Mouse (Mus musculus): ENCODE measurements around the gene Pigv.
"Not testable (repeated sequence)": the region's sequence is repeated elsewhere in the genome, so short reads cannot be mapped to it uniquely, and the experiment has no call there.

Gene Pigv

GRCm38 (mm10) chr4:133671184-133671880 lies 1.1 kb downstream of the Pigv start:
- DNase-seq = peak; percentile 88

DNA sequence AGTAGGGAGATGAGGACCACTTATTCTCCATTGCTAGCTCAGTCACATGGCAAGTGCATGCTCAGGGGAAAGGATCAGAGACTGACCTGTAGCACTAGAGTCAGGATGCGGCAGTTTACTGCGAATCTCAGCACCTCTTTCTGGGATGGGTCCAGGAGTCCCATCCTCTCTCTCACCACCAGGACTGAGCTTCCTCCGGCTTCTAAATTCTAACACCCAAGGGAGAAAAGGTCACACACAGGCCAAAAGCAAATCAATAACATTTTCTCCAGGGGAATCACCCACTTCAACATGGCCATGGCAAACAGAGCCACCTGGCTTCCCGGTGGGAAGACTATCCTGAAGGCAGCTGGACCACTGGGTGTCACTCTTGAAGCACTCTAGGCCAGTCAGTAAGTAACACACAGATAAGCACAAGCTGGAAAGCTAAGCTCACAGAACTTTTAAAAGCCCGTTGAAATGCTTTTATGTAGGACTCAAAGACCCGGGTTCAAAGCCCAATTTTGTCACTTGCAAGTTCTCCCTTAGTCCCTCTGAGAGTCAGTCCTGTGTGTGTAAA lies 2.7 kb downstream of the Pigv start:
- no peak for DNase-seq

- no peak for DNase-seq
Measured at GRCm38 (mm10) chr4:133668537-133668936, 3.9 kb downstream of the Pigv start.

- no peak for DNase-seq
Measured at GRCm38 (mm10) chr4:133666199-133666598, 6.2 kb downstream of the Pigv start.

- DNase-seq = no peak
Measured at GRCm38 (mm10) chr4:133665118-133665517, 7.3 kb downstream of the Pigv start.

DNA sequence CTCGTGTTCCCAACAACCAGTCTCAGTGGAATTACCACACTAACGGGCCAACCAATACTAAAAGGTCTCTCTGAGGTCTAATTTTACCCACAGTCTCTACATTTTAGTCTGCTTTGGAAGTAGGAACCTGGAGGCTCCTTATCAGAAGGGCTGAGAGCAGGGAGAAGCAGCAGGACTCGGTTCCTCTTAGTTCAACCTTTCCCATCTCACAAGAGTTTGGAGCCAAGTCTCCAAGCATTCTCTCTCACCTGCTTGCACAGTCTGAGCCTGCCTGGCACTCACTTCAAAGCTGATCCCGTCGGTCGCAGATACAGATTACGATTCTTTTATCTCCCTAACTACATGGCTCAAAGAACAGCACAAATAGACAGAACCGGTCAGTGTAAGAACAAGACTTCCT lies 9.5 kb downstream of the Pigv start:
- no peak for DNase-seq

DNA sequence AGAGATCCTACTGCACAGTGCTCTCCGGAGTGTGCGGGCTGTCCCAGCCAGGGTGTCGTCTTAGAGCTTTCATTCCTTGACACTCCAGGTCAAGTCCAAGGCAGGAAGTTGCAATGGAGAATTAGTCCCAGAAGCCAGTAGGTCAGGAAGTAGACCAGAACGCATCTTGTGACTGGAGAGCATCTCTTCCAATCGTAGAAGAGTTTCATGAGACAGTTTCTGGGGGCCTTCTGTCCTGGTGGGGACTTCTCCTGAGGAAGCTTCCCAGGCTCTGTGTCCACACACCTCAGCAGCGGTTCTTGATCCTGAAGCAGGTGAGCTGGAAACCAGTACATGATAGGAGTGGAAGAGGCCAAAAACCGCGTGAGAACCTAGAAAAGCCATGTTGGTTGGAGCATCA lies 10.0 kb downstream of the Pigv start:
- DNase-seq = no peak

DNA sequence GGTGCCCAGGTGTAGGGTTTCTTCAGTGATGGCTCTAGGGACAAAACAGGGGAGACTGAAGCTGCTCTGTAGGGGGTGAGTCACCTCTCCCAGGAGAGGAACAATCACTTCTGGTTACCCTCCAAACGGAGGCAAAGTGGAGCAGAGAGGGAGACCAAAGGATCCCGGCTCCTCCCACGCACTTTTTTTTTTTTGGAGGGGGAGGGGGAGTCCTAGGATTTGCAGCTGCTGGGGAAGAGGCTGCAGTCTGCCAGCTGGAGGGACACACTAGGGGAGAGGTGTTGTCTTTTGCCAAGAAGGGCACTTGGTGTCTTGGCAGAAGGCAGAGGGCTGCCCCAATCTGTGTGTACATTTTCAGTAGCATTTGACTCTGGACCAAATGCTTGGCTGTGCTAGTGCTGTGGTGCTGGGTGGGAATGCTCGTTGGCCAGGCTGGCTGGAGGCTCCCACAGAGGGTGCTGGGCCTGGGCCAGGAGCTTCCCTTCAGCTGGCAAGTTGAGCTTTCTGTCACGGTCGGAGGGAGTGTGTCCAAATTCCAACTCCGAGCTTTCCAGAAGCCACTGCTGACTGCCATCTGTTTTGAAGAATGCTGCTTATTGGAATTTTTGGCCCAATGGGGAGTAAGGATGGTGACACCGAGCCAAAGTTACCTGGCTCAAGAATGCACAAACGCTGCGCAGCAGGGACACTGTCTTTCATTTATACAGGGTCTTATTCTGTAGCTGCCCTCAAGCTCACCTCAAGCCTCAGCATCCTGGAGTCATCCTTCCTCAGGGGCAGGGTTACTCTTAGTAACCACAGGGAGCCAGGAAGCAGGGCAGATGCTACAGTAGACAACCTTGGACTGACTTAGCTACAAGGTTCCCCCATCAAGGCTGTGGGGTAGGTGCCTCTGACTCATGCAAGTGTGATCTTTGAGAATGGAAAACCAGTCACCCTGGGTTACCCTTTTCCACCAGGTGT lies 12.0 kb downstream of the Pigv start:
- DNase-seq = no peak

- DNase-seq = peak; percentile 47
Measured at GRCm38 (mm10) chr4:133659497-133660192, 12.8 kb downstream of the Pigv start.

- DNase-seq = no peak
Measured at GRCm38 (mm10) chr4:133658729-133659128, 13.7 kb downstream of the Pigv start.

DNA sequence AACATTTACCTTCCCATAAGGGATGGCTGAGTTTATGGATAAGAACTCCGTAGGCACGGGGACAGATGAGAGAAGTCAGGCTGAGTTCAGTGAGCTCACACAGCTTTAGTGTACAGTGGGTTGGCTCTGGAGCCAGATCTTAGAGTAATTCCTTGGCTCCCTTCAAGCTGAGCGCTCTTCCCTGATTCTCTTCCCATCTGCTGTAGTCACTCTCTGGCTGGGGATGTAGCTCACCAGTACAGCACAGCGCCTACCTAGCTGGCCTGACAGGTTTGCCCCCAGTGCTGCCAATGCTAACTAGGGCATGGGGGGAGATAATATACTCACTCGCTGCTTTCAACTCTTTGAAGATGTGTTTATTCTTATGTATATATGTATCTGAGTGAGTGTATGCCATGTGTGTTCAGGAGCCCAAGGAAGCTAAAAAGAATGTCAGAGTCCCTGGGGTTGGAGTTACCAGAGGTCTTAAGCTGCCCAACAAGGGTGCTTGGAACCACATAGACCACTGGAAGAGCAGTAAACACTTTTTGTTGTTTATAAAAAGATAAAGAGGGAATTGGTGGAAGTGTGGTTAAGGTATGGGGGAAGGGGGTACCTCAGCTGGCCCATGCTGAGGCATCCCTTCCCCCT lies 14.5 kb downstream of the Pigv start:
- DNase-seq = no peak

DNA sequence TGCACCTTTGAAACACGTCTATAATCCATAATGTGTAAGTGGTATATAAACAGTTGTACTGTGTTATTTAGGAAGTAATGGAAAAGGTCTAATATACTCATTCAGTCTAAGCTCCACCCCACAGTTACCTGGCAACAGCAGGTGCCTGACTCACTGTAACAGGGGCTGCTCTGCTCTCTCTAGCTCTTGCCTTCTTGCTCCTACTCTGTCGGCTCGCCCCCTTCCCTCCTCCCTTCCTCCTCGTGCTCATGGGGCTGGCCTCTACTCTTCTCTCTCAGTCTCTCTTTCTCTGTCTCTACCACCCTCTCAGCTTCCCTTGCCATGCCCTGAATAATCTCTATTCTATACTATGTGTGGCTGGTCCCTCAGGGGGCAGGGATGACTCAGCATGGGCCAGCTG lies 15.4 kb downstream of the Pigv start:
- DNase-seq = no peak

DNA sequence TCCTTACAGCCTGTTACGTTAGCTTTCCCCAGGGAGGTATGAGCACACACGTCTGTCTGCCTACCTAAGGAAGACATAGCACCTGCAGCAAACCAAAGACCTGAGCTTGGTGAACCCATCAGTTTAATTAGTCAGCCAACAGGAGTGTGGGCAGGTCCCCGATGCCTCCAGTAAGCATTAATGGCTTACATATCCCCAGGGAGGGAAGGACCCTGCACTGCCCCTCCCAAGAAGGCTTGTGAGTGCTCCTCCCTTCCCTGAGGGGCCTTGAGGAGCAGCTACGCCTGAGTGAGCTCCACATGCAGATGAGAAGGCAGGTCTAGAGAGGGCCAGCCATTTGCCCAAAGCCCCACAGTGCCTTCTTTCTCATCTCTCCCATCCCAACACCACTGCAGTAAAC lies 16.2 kb downstream of the Pigv start:
- no peak for DNase-seq

- not testable (repeated sequence) for DNase-seq
Measured at GRCm38 (mm10) chr4:133654070-133654469, 18.4 kb downstream of the Pigv start.

DNA sequence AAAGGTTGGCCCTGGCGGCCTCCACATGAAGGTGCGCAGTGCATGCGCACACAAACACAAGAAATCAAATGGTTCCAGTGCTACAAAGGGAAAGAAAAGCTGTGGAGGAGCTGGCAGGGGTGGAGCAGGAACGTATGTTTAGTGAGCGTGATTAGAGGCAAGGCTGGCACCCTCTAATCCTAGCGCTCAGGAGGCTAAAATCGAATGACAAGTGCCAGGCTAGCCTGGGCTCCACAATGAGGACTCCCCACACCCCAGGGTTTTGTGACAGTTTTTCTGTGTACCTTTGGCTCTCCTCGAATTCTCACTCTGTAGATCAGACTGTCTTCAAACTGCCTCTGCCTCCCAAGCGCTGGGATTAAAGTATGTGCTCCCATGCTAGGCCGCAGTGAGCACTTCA lies 19.7 kb downstream of the Pigv start:
- DNase-seq = no peak

DNA sequence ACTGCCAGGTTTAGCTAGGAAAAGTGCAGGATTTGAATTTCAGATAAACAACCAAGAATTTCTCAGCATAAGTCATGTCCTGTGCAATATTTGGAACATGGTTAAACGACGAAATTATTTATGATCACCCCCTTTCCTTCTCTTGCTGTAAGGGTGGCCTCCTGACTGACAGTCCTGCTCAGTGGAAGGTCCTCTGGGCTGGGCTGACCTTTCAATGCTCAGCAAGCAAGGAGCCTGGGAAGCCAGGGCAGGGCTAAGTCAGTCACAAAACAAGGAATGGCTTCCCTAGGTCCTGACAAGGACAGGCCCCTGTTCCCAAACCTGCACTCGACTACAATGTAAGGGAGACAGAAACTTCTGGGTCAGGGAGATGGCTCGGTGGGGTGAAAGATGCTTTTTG lies 20.5 kb downstream of the Pigv start:
- DNase-seq = no peak

GRCm38 (mm10) chr4:133651445-133651844 lies 21.0 kb downstream of the Pigv start:
- no peak for DNase-seq

DNA sequence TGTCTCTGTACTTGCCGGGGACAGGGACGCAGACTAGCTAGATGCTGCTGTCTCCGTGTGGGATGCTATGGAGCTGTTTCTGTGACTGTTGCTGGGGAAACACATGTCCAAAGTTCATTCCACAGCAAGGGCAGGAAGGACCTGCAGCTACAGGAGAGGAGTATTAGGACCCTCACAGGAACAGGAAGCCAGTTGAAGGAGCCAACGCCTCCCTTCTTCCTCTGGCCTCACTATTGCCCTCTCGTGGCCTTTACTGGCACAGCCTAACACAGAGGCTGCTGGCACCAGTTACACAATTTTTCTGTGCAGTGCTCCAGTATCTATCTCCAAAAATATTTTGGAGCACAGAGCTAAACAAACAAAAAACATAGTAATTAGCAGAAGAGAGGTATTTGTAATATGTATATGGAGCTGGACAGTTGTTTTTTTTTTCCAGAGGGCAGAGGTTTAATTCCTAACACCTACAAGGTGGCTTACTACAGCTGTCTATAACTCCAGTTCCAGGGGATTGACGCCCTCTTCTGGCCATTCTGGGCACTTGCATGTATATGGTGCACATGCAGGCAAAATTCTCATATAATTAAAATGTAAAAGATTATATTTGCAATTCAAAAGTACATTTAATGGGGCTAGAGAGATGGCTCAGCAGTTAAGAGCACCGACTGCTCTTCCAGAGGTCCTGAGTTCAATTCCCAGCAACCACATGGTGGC lies 22.3 kb downstream of the Pigv start, which contains the start of gene Zdhhc18:
Zdhhc18 (minus strand) TSS at position 166 of the 711 bp plus-strand sequence.
- DNase-seq = peak; percentile 81

GRCm38 (mm10) chr4:133649464-133649863 lies 23.0 kb downstream of the Pigv start:
- not testable (repeated sequence) for DNase-seq

DNA sequence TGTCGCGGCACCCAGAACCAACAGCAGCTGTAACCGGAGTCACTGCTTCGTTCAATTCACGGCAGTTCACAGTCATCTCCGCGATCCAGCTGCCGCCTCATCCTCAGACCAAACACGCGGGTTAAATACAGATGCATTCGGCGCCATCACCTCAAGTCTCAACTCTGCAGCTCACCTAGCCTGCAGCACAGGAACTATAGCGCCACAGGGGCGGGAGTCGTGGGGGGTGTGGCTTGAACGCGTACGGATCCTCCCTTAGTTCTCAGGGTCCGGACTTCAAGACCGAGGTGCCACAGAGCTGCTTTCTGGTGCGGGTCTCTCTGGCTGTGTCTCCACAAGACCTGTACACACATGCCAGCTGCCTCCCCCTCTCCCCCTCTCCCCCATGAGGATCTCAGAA lies 26.8 kb downstream of the Pigv start:
- DNase-seq = no peak

DNA sequence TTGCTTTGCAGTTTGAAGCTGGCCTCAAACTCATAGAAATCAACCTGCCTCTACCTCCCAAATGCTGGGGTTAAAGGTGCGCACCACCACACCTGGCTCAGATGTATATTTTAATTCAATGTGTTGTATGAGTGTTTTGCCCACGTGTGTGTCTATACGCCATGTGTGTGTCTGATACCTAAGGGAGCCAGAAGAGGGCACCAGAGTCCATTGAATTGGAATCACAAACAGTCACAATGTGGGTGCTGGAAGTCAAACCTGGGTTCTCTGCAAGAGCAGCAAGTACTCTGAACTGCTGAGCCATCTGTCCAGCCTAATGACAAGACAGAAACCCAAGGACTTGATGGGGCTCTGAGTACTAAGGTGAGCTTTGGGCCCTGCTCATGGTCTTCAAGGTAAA lies 27.3 kb downstream of the Pigv start:
- DNase-seq = no peak

DNA sequence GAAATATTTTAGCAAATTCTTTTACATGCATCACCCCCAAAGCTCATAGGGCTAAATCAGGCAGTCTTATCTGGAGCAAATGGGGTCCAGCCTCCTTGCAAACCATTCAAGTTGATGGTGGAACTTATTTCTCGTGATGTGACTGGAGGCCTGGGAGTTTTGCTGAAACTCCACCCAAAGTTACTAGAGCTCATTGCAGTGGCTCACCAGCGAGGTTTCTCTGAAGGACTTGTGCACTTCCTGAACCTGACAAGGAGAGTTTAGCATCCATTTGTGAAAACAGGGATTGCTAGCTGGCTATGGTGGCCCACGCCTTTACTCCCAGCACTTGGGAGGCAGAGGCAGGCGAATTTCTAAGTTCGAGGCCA lies 38.4 kb downstream of the Pigv start:
- no peak for DNase-seq

Measured in liver (tissue).